Mouse (Mus musculus) retina, adult 2 months (tissue): ENCODE data around the gene Trp53rkb.

Source experiments
- DNase-seq: peaks from one replicate; pipeline ENCODE4 v3.0.0-alpha.2; 2012; ENCODE audit warnings: low read depth, low spot score

The Trp53rkb gene

DNA sequence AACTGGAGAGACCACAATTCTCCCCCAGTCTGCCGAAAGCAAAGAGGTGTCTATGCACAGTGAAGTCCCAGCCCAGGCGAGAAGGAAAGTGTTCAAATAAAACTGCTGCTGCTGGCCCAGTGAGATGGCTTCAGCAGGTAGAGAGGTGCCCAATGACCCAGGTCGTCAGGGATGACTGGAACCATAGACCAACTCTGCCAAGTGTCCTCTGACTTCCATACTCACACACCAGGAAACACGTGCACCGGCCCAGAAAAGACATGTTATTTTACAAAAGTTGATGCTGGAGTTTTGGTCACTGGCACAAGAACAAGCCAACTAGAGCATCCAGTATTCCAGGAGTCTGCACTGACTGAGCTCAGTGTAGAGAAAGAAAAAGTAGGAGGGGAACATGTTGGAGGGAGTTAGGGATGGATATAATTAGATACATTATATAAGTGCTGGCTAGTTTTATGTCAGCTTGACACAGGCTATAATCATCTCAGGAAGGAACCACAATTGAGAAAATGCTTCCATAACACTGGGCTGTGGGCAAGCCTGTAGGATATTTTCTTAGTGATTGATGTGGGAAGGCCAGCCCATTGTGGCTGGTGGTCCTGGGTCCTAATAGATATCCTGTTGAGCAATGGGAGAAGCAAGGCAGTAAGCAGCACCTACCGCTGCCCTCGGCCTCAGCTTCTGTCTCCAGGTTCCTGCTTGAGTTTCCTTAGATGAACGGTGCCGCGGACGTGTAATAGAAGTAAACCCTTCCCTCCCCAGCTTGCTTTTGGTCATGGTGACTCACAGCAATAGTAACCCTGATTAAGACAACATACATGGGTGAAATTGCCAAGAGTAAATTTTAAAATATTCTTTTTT is 7.5 kb downstream of the Trp53rkb start:
- no peak for DNase-seq

DNA sequence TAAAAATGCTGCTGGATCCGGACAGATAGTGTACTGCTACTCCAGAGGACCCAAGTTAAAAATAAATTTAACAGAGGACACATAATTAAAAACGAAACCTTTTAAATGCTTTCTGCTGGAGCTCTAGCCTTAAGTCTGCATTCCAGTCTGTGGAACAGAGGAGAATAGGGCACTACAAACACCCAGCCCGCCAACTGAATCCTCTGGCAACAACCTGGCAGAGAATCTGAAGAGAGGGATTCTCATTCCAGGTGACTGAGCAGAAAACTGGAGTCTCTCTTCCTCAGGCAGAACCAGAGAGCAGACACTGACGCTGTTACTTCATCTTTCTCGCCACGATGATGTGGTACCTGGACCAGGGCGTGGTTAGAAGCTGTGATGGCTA is 8.1 kb downstream of the Trp53rkb start:
- no peak for DNase-seq

DNA sequence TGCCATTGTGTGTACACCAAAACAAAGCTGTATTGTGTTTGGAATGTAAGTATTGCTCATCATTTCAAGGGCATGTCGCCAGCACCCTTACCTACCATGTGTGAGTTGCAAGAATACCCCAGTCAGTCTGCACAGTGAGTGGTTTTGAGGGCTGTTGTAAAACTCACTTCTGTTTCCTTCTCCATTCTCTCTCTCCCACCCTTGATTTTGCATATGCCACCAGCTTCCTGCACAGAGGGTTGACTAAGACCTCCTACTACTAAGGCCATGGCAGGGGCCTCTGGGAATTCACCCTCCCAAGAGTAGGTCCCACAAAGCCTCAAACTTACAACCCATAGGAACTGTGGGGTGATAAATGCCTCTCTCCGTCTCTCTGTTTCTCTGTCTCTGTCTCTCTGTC is 9.1 kb downstream of the Trp53rkb start:
- no peak for DNase-seq

DNA sequence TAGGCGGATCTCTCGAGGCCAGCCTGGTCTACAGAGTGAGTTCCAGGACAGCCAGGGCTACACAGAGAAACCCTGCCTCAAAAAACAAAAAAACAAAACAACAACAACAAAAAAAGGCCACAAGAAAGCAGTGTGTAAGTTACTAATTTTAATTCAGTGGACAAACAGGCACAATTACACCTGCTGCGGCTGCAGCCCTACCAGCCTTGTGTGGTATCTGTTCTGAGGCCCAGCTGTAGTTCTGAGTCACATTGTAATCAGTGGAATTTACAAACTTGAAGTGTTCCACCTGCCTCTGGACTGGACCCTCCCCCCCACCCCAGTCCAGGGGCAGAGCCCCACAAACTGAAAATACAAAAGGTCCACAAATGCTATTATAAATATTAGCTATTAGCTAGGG is 11.0 kb downstream of the Trp53rkb start:
- no peak for DNase-seq

DNA sequence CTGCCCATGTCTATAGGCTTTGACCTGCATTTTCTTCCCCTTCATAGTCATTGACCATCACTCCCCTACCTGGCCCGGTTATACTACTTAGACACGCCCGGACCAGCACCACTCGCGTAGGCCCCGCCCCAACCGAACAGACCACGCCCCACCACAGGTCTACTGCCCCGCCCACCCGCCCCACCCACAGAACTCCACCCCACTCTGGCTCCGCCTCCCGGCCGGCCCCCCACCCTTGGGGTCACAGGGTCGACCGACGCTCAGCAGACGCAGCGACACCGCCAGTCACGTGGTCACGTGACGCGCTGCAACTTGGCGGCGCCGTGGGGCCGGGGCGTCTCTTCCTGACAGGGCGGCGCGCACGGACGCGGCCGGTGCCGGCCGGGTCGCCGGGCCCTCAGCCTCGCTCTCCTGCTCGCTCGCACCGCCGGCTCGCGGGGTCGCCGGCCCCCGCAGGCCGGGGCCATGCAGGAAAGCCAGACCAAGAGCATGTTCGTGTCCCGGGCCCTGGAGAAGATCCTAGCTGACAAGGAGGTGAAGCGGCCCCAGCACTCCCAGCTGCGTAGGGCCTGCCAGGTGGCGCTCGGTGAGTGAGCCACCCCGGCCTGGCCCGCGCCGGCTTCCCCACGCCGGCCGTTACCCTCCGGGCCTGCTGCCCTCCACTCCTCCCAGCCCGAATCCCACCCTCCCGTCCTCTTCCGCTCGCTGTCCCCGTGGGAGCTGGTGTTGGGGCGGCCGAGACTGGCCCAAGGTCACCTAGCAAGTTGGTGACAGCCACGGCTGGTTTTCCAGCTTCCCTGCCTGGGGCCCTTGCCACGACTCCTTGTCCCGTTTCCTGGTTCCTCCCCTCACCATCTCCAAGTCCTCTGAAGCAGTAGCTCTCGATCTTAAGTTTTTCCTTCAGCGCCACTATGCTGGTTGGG is 13.2 kb downstream of the Trp53rkb start, which contains the start of gene Arfgef2:
Arfgef2 (plus strand) TSS at position 339 of the 923 bp plus-strand sequence.
- DNase-seq = peak; percentile 78

DNA sequence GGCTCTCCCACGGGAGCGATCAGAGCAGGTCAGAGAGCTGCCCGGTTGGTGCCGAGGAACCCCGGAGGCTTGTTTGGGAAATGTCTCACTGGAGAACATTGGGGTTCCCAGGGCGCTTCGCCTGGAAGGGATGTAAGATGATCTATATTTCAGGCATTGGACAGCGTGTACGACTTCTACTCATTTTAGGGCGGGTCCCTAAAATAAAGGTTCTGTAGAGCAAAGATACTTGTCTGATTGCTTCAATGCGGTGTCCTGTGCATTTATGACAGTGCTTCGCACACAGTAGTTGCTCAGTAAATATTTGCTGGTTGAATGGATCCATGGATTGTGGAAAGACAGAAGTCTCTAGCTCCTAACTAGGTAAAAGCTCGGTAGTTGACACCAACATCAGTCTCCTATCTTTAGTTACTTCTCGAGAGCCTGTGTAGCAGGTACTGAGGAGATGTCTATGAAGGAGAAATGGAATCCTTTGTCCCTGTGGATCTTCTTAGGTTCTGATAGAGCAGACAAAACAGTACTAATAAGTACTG is 13.9 kb downstream of the Trp53rkb start:
- no peak for DNase-seq

DNA sequence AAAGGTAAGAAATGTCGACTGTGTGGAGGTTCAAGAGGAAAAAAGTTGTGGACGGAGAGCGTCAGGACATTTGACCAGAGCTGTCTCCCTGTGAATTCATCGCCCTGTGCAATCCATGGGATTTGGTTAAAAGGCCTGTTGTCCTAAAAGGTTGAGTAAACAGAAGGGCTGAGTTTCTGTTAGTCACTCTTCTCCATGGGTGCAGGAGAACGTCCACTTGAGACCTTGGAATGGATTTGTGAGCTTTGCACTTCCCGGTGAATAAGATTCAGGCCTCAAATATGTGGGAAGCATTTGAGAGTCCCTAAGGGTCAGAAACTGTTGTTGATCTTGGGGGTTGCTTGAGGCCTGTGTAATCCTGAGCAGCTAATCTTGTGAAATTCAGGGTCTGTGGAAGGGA is 14.5 kb downstream of the Trp53rkb start:
- no peak for DNase-seq

DNA sequence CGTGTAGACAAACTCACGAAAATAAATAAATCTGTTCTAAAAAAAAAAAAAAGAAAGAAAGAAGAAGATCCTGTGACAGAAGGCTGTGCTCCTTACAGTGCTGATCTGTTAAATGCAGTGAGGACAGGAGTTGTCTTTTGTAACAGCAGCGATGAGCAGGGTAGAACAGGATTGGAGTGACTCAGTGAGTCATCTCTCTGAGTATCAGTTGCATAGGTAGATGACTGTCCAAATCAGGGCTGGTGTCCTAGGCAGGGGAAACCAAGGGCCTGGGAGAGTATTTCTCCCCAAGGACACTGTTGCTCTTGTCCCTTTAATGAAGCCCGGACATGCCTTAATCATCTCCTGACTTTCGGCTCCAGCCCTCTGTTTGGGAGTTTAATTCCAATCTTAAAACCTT is 17.2 kb downstream of the Trp53rkb start:
- no peak for DNase-seq

DNA sequence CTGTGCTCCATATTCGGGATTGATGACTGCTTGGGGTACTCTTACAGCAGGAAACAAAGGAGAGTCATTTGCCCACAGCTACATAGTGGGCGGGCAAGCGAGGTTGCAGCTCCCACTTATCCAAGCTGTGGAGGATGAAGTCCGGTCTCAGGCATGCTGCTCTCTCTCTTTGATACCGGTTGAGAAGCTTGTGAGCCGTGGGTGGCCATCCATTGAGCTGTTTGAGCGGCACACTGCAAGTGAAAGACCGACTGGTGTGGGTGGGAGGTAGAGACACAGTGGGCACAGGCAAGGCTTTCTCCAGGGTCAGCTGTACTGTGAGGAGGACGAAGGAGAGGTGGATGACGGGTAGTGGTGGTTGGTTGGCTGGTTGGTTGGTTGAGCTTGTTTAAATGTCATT is 18.5 kb downstream of the Trp53rkb start:
- DNase-seq = no peak

DNA sequence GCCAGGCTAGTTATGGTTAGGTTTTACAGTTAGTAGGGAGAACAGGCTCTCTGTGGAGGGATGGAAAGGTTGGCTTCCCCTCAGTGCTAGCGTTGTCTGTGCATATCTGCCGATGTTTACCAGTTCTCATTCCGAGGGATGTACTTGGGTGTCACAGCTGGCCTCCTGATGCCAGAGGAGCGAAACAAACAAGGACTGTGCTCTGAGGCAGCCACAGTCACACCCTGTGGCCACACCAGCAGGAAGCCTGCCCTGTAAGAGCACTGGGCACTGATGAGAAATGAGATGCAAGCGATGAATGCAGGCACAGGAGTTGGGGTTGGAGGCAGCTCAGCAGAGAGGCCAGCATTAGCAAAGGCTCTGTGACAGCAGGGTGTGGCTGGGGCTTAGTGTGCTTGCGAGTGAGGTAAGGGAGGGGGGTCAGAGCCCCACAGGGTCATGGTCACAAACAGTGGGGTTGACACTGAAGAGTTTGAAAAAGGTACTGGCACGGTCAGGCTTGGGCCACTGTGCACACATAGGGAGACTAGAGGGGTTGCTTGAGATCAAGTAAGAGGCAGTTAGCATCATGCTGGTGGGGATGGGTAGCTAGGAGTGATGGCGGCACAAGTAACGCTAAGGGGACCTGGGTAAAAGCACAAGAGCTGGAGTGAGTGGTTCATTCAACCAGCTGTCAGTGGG is 26.3 kb downstream of the Trp53rkb start:
- no peak for DNase-seq

DNA sequence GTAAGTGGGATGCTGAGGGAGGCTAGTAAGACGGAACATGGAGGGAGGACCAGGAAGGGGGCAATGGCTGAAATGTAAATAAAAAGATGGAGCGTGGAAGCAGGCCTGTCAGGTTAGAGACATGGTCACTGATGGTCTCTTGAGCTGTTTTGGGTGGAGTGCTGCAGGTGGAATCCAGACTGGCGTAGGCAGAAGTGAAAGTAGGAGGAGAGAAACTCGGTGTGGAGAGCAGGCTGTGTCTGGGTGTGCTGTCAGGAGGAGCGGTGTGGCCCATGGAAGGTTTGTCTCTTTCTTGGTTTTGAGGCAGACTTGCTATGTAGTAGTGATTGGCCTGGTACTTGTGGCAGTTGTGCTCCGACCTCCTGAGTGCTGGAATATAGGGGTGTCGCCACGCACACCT is 27.5 kb downstream of the Trp53rkb start:
- DNase-seq = no peak

DNA sequence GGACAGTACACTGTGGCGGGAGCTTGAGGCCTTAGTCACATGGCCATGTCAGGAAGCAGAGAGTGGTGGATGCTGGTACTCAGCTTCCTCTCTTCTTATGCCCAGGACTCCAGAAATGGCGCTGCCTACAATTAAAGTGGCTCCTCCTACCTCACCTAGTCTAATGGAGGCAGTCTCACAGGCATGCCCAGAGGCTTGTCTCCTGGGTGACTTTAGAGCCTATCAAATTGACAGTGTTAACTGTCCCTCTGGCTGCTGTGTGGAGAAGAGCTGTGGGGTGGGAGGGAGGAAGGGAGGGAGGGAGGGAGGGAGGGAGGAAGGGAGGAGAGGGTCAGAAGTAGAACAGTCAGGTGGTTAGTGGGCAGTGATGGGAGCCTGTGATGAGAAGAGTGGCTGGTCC is 28.5 kb downstream of the Trp53rkb start:
- DNase-seq = no peak

DNA sequence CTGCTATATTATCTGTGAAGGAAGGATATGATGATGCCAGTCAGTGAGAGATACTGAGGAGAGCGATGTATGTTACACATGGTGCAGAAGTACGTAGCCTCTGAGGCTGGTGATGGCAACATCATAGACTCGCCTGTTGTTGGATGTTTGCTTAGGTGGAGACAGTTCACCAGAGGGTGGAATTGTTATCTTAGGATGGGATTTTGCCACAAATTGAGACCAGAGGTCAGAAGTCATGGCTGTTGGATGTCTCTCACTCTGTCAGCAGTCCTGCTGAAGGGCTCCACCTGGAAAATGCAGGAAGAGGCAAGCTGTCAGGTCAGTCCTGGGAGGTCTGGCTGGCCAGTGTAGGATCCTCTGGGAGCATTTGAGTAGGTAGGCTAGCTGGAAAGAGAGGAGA is 29.1 kb downstream of the Trp53rkb start:
- no peak for DNase-seq

DNA sequence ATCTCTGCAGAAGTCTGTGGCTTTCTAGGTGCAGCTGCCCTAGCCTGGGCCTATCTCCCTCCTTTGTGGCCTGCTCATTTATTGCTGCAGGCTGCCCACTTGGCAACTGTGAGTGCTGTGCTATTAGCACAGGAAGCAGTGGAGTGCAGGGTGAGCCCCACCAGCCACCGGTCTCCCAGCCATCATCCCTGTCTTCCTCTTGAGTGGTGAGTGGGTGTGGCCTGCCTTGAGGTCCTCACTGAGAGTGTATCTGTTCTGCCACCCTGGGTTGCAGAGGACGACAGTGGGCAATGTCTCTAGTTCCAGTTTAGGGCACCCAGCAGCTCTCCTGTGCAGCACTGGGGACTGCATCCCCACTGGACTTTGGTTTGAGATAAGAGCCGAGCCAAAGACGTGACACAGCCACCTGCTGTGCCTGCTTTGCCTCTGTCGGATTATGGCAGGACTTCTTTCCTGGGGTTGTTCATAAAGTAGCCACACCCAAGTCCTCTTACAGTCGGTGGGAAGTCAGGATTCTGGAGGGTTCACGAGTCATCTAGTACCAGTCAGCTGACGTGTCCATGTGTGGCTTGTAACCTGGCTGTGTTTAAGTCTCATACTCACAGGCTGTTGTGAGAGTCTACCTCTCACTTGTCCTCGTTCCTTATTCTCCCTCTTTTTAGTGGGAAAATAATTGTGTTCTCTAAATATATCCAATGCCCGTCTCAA is 29.9 kb downstream of the Trp53rkb start:
- no peak for DNase-seq

DNA sequence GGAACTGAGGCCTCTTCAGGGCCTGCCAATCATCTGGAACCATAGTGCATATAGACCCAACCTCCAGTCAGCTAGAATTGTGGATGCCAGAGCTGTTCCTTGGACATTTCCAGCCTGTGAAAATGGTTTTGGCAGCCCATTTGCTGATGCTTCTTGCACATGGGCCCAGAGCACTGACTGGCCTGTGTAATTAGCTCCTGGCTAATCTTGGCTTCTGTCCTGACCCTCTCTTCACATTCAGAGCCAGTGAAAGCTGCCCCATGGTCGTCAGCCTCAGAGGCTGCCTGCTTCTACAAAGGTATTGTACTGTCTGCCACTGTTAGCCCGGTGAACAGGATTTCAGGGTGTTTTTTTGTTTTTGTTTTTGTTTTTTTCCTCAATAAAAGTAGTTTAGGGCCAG is 30.6 kb downstream of the Trp53rkb start:
- DNase-seq = no peak

DNA sequence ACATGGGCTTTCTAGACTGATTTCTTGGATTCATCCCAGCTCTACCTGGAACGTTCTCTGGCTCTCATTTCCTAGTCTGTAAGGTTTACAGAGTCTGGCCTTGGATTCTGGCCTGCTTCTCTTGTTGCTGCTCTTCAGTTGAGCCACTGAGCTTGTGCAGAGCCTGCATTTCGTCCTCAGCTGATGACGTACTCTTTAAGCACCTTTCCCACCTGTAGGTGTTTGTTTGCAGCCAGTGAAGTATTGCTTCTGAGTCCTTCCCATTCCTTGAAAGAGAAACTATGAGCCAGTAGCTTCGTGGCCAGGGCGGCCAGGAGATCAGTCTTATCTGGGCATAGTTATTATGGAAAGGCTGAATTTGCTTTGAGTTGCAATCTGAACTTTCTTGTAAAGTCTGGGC is 32.1 kb downstream of the Trp53rkb start:
- no peak for DNase-seq

DNA sequence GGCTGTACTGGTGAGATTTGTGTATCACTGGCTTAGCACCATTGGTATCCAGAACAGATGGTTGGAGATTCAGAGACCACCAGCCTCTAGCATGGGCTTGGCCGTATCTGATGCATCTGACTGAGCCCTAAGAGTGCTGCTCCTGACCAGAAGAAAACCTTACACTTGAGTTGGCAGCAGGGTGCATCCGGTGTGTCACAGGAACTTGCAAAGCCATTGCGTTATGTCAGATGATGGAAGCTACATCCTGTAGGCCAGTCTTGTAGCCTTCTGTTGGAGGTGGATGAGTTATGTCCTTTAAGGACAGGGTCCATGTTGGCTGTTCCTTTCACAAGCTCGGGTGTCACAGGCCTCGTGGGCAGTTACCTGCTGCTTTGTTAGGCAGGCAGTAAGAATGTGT is 32.7 kb downstream of the Trp53rkb start:
- DNase-seq = no peak

DNA sequence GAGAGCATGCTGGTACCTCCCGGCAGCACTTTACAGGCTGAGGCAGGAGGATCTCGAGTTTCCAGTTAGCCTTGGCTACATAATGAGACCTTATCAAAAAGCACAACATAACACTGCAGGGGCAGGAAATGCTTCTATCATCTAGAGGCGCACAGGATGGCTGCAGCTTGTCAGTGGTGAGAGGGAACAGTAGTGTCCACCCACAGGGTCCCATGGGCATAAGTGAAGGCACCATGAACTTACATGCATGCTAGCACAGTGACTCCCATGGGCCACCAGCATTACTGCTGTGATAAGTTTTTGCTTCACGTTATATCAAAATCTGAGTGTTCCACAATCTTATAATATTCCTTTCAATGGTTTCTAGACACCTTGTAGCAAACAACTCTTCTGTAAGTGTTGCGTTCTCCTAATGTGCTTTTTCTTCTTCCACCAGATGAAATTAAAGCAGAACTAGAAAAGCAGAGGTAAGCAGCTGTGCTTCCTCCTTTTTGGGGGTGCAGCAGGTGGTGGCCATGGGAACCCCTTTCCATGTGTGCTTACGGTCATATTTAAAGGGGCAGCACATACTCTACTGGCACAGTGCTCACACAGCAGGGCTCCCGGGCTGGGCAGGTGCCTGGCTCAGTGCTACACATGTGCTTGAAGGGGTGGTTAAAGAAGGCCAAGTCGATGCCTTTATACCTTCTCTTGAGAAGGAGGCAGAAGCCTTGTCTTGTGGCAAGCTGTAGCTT is 34.3 kb downstream of the Trp53rkb start:
- DNase-seq = no peak

DNA sequence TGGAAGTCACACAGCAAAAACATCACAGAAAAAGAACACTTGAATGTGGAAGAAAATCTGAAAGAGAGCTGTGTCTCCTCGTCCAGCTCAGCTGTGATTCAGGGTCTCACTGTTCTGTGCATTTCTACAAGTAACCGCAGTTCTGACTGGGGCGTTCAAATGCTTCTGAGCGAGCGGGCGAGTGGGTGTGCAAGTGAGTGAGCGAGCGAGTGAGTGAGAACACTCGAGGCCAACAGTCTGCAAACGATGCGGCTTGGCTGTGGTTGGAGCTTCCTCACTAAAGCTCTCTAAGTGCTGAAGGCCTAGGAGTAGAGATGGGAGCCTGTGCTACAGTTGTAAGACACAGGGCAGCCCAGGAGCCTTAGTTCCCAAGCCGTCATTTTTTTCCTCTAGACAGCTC is 36.0 kb downstream of the Trp53rkb start:
- no peak for DNase-seq

DNA sequence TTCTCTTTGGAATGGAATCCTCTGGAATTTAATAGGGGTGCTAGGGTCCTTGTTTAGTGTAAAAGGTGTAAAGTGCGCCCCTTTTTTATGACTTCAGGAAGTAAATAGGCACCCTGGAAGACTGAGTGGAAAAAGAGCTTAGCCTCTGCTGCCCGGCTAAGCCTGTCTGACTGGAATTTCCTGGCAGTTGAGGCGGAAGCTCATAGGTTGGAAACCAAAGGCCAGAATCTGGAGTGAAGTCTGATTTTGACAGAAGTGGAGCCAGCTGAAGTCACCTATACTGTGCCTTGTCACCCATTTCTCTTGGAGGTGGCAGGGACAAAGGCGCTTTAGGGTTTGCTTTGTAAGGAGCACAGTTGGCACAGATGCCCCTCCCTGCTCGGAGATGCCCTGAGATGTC is 38.0 kb downstream of the Trp53rkb start:
- no peak for DNase-seq

DNA sequence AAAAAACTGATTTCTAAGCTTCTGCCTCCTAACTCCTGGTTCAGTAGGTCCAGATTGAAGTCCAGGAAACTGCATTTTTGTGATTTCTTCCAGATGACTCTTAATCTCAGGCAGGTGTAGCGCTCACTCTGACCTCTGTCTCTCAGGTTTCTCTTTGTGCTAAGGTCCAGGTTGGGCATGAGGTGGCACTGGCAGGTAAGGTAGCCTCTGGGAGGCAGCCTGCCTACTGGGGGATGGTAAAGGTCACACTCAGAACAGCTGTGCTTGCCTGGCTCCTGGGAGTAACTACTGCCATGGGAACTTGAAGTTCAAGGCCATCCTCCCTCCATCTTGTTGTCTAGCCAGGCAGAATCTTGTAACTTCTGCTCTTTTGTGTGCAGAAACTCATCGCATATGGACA is 41.8 kb downstream of the Trp53rkb start:
- no peak for DNase-seq
